Mouse (Mus musculus): ENCODE measurements around the gene Klhl8.

Gene Klhl8

DNA sequence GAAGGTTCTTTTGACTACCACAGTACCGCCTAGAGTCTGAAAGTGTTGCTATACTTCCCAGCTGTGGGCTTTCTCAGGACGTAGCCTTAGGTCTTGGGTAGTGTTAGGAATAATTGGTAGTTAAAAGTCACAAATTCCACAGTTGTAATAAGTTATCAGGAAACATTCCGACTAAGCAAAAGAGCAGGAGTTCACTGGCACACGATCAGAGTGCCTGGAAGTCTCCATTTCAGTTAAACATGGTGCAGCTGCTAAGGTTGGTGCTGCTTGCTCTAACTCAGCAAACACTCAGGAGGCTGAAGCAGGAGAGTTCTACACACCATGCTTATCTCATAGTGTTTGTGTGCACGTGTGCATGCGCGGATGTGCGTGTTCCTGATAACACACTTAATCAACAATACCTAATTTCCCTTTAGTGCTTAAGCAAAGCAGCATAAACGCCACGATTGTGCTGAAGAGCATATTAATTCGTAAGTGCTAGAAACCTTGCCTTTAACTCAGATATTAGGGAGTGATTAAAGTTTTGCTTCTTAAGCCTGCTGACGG is 97.0 kb downstream of the Klhl8 start:
- no peak for DNase-seq (ENCODE audit: low spot score in 2 of 2)

DNA sequence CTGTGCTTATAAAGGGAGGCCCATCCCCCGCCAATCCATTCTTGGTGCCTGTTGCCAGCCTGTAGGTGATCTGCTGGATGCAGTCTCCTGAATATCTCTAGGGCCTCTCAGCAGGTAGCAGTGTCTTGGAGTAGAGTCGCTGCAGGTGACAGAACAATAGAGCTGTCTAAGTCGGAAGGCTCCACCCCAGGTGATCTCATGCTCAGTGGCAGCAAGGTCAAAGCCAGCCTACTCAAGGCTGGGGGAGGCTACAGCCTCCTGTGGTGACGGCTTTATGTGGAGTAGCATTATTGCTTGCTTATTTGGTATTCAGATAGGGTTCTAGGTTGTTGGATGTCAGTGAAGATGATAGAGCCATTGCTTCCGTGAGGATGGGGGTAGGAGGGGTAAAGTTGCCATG is 97.8 kb downstream of the Klhl8 start:
- DNase-seq (ENCODE audit: low spot score in 2 of 2) = no peak

All from thymus, postnatal 10 days (tissue).